Mouse (Mus musculus) lung, adult 2 months (tissue): ENCODE data around the gene 4930579G24Rik. TPM values are rescaled to one million over a fixed set of nuclear protein-coding genes. Genes with fewer than 3 reads are reported as not detected.
A peak's percentile ranks its signal among the peaks of the same experiment; 100 is the strongest.

Experiments used
- DNase-seq: peaks from one replicate; pipeline ENCODE4 v3.0.0; 2022
- H3K4me1 ChIP-seq: fragments of 200-500 bp; 2 replicates; pipeline ENCODE4 v1.6.1; 2011; ENCODE audit warnings: low read length; ENCODE audit not compliant: control insufficient read depth, insufficient read depth
- H3K4me3 ChIP-seq: fragments of 200-500 bp; replicated peaks from 2 replicates; pipeline ENCODE3; 2011; ENCODE audit warnings: low read depth, mild to moderate bottlenecking, control low read depth, low read length; ENCODE audit errors: extremely low read depth
- CTCF ChIP-seq: fragments of 200-500 bp; IDR thresholded peaks from 2 replicates; pipeline ENCODE4 v1.5.1; 2011; ENCODE audit warnings: mild to moderate bottlenecking, low read length, control low read depth; ENCODE audit not compliant: insufficient read depth
- POLR2A ChIP-seq: fragments of 200-500 bp; IDR thresholded peaks from 2 replicates; pipeline ENCODE4 v1.6.1; 2011; ENCODE audit warnings: low read depth, mild to moderate bottlenecking, control low read depth, low read length, borderline replicate concordance; ENCODE audit errors: extremely low read depth
- WGBS: fragments of 180-500 bp; shearing (Covaris S2); methylation state at CpG from one replicate; pipeline ENCODE4 v1.1.7; 2018; 5-methylcytosine and 5-hydroxymethylcytosine counted together
- polyA plus RNA-seq: library from polyadenylated mRNA; depleted of rRNA; stranded (reverse); fragments of >200 nt; gene quantifications from 2 replicates; pipeline ENCODE4 v1.2.3, GENCODE M21; 2012

Gene 4930579G24Rik
- polyA plus RNA-seq, 1 experiment = 1.2 TPM

DNA sequence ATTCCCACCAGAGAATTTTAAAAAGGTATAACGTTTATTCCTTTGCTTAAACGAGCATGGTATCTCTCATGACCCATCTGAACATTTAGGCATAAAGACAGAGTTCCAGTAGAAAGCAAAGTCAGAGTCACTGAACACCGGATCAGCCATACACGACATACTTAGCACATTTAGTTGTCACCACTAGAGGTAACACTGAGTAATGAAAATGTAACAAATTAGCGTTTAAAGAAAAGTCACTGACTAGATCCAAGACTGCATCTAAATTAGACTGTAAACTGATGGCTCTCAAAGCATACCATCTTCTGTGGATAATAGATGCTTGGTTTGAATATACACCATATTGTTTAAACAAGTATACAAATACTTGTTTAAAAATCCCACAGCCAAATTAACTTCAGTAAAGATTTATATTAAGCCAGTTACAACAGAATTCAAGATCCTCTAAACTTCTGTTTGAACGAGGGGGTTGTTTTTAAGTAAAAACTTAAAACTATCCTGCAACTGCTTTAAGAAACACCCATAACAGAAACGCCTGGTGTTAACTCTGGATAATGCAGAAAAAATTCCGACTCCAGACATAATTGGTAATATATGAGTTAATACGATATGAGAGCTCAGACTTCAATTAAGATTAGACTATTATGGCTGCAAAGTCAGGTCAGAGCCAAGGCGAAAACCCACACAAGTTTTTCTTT, 1.2 kb upstream of the 4930579G24Rik start:
- WGBS = 12% methylated on average over 10 of the region's 10 CpGs
- H3K4me1 ChIP-seq = peaks cover 3% of the 10 kb centered on the region; the same call in 1 of the 2 replicates

DNA sequence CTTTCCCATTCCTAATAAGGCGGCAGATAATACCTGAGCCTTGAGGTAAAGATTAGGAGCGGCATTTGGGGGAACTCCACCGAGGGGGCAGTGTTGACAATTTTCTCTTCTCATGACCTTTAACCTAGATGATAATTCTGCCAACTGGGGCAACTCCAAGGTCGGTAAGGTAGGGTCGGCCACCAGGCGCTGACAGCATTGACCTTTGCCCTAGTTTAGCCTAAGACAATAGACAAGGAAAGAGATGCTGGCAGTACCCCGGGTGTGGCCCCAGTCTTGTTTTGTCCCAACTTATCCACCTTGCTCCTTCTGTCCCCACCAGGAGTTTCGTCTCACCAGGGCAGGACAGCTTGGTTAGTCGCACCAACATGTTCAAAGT, 708 bp upstream of the 4930579G24Rik start:
- no peak for DNase-seq
- TF ChIP-seq POLR2A (no peak), CTCF (no peak)
- under 1% methylated on average over 9 of the region's 9 CpGs for WGBS

More for the DNA sequence above, 1.2 kb upstream of the 4930579G24Rik start:
- no peak for DNase-seq
- TF ChIP-seq CTCF (no peak), POLR2A (no peak)
- peak overlapping the region; percentile 81 for H3K4me3 ChIP-seq

DNA sequence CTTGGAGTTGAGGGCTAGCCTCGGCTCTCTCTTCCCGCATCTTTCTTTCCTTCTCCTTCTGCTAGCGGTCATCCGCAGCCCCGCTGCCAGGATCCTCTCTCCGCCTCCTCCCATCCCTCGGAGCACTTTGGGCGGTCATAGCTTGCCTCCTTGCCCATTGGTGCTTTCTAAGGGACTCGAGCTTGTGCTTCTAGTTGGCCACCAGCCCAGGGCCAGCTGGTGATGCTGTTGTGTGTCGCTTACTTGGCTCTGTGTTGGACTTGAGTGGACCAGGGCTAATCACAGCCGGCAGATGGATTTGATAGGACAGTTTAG, 494 bp downstream of the 4930579G24Rik start, which contains the start of gene Etfdh:
Etfdh (minus strand) TSS at position 85 of the 315 bp plus-strand sequence.
- DNase-seq = no peak
- 1% methylated on average over 11 of the region's 11 CpGs for WGBS
- TF ChIP-seq POLR2A (no peak), CTCF (no peak)

More for the DNA sequence above, 708 bp upstream of the 4930579G24Rik start:
- H3K4me3 ChIP-seq = peak overlapping the region; percentile 81
- H3K4me1 ChIP-seq = peaks cover 3% of the 10 kb centered on the region; the same call in 1 of the 2 replicates

DNA sequence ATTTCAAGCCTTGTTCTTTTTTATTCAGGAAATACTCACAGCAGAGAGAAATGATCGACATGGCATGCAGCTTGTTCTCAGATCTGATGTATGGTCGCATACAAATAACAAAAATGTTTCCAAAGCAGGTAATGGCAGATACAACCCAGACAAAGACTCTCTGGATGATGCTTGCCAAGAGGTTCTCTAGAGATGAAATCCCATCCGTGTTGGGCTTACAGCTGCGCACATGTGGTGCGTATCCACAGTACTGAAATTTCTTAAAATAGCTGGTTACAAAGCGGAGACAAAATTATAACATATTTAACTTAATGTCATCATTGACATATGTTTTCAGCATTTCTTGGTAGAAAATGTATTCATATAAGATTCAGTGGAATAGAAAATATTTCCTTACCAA, 23.2 kb downstream of the 4930579G24Rik start:
- WGBS = 87% methylated on average over 6 of the region's 6 CpGs
- DNase-seq = no peak
- TF ChIP-seq CTCF = no peak
- TF ChIP-seq POLR2A = no peak
- no peaks in the 10 kb centered on the region for H3K4me1 ChIP-seq
- no peak overlapping the region for H3K4me3 ChIP-seq

More for the DNA sequence above, 494 bp downstream of the 4930579G24Rik start, which contains the start of gene Etfdh:
- Histone ChIP-seq H3K4me1 (peaks cover 3% of the 10 kb centered on the region; the same call in 1 of the 2 replicates), H3K4me3 (peak within 1 kb of the TSS; percentile 81)

DNA sequence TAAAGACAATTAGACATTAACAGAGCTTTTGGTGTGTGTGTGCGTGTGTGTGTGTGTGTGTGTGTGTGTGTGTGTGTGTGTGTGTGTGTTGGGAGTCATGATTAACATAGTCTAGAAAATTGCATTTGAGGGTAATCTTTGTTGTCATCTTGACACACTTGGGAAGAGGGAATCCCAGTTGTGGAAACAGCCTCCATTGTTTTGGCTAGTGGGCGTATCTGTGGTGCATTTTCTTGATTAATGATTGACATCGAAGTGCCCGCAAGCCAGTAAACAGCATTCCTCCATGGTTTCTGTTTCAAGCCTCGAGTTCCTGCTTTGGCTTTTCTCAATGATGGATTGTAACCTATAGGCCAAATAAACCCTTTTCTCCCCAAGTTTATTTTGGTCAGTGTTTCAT, 27.8 kb downstream of the 4930579G24Rik start:
- DNase-seq = no peak
- no peaks in the 10 kb centered on the region for H3K4me1 ChIP-seq
- no peak overlapping the region for H3K4me3 ChIP-seq
- 32% methylated on average over 5 of the region's 5 CpGs for WGBS
- TF ChIP-seq CTCF = no peak

DNA sequence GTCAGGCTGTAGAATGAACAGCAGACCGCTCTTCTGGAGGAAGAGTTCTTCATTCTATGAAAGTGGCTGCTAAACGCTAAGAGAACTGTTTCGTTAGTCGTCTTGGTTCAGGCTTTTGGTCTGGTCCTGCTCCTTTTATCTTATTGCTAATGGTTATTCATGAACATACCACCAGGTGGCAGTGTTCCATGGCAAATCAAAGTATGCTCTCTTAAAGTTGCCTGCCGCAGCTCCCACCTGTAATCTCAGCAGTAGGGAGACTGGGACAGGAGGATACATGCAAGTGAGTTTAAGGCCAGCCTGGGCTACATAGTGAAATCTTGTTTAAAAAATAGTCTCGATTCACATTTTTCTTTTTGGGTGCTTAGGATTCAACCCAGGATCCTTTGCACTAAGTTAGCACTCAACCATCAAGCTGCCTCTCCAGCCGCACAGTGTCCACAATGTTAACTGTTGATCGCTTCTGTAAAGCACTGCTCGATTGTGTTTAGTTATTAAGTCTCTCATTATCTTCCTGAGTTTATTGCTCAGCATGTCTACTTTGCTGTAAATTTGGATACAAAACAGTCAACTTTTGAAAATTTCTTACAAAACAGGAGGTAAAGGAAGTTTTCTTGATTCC, 36.0 kb downstream of the 4930579G24Rik start:
- no peak overlapping the region for H3K4me3 ChIP-seq
- 36% methylated on average over 9 of the region's 9 CpGs for WGBS
- no peak for TF ChIP-seq POLR2A
- peak; percentile 25; the same call in 1 of the 2 replicates for TF ChIP-seq CTCF
- DNase-seq = peak; percentile 14
- H3K4me1 ChIP-seq = no peaks in the 10 kb centered on the region

DNA sequence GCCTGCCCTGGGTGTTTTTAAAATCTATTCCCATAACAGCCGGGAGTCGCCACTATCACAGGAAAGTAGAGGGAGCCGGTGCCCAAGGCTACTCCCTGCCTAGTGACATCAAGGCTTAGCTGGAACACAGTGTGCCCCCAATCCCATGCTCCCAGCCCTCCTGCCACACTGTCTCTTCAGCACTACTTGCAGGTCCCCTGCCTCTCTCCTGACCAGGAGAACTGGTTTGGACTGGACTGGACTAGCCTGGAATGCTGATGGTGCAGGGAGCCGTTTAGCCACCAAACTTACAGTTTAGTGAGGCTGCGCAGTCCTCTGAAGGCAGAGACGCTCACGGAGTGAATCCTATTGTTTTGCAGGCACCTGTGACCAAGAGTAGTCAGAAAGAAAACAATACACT, 41.7 kb downstream of the 4930579G24Rik start:
- Histone ChIP-seq H3K4me1 (no peaks in the 10 kb centered on the region), H3K4me3 (no peak overlapping the region)
- no peak for DNase-seq
- 76% methylated on average over 7 of the region's 7 CpGs for WGBS
- TF ChIP-seq CTCF (no peak), POLR2A (no peak)

DNA sequence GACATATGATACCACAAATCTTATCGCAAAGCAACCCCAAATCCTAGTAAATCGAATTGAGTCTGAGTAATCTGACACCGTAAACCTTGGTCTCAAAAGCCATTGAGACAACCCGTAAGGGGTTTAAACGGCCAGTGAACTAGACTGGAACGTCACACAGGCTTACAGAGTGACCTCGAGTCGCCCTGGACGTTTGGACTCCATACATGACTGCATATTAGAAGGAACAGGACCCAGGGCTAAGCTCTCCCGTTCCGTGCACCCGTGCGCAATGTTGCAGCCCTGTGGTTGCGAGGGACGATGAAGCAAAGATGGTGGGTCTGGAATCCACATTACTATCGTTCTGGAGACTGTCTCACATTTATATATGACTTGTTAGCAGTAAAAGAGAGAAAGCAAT, 43.3 kb downstream of the 4930579G24Rik start:
- WGBS = 78% methylated on average over 16 of the region's 16 CpGs
- Histone ChIP-seq H3K4me1 (no peaks in the 10 kb centered on the region), H3K4me3 (no peak overlapping the region)
- no peak for DNase-seq
- no peak for TF ChIP-seq POLR2A
- no peak for TF ChIP-seq CTCF

DNA sequence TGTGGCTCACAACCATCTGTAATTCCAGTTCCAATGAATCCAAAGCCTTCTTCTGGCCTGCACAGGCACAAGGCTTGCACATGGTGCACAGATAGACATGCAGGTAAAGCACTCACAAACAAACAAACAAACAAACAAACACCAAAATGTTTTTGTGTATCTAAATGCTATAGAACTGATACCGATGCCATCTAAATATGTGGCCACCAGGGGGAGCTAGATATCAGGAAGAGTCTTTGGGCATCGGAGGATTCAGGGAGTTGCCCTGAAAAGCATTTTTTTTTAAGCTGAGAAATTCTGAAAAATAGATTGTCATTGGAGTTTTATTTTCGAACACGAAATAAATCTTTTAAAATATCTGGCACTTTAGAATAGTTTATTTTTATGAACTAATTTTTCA, 44.2 kb downstream of the 4930579G24Rik start:
- Histone ChIP-seq H3K4me1 (no peaks in the 10 kb centered on the region), H3K4me3 (no peak overlapping the region)
- 7% methylated on average over 4 of the region's 4 CpGs for WGBS
- TF ChIP-seq POLR2A (no peak), CTCF (0 out of 2 replicates have a peak, but pooled peaks have one; percentile 17)
- DNase-seq = peak; percentile 26

DNA sequence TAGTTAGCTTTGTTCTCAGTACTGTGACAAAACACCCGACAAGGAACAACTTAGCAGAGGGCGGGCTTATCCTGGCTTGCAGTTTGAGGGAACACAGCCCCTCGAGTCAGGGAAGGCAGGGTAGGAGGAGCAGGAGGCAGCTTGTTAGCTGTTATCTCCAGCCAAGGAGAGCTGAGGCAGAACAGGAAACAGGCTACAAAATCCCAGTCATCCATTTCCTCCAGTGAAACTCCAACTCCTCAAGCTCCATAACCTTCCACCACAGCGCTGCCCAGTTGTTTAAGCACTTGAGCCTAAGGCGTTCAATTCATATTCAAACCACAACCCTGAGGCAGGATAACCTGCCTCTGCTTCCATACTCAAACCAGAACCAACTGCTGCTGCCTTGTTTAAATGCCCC, 45.8 kb downstream of the 4930579G24Rik start:
- no peak for DNase-seq
- Histone ChIP-seq H3K4me3 (no peak overlapping the region), H3K4me1 (no peaks in the 10 kb centered on the region)
- TF ChIP-seq POLR2A = no peak
- TF ChIP-seq CTCF = no peak
- 75% methylated on average over 5 of the region's 5 CpGs for WGBS
